Mouse (Mus musculus) midbrain, embryonic 12.5 days (tissue): Measurements from ENCODE around the gene Cars. TPM values are rescaled to one million over a fixed set of nuclear protein-coding genes. Genes with fewer than 3 reads are reported as not detected.

ENCODE experiments used
- ATAC-seq: fragments of 200-750 bp; cut with Nextera tagmentation; 2 replicates; pipeline ENCODE4 v1.8.0; 2017; ENCODE audit warnings: low read depth, moderate TSS enrichment, moderate library complexity; ENCODE audit not compliant: low FRiP score
- H3K27ac ChIP-seq: fragments of 300-500 bp; sonication (generic); replicated peaks from 2 replicates; pipeline ENCODE4 v1.5.1; 2016; ENCODE audit warnings: mild to moderate bottlenecking
- H3K27me3 ChIP-seq: fragments of 300-500 bp; sonication (generic); 2 replicates; pipeline ENCODE4 v1.6.1; 2016; ENCODE audit warnings: mild to moderate bottlenecking
- H3K36me3 ChIP-seq: fragments of 300-500 bp; sonication (generic); 2 replicates; pipeline ENCODE4 v1.6.1; 2016
- H3K4me1 ChIP-seq: fragments of 300-500 bp; sonication (generic); 2 replicates; pipeline ENCODE4 v1.6.1; 2016
- H3K4me2 ChIP-seq: fragments of 300-500 bp; sonication (generic); replicated peaks from 2 replicates; pipeline ENCODE4 v1.6.1; 2016; ENCODE audit warnings: mild to moderate bottlenecking, moderate library complexity
- H3K4me3 ChIP-seq: fragments of 300-500 bp; sonication (generic); 2 replicates; pipeline ENCODE4 v1.5.1; 2016; ENCODE audit warnings: mild to moderate bottlenecking
- H3K9ac ChIP-seq: fragments of 300-500 bp; sonication (generic); replicated peaks from 2 replicates; pipeline ENCODE4 v1.6.1; 2016; ENCODE audit warnings: mild to moderate bottlenecking, moderate library complexity
- H3K9me3 ChIP-seq: fragments of 300-500 bp; sonication (generic); 2 replicates; pipeline ENCODE4 v1.6.1; 2016; ENCODE audit warnings: mild to moderate bottlenecking
- WGBS: fragments of 180-500 bp; shearing (Covaris S2); methylation state at CpG from one replicate; pipeline ENCODE4 v1.1.7; 2016; 5-methylcytosine and 5-hydroxymethylcytosine counted together
- polyA plus RNA-seq: library from polyadenylated mRNA; unstranded; fragments of >200 nt; fragmentation: Nextera tagmentation; extraction: Ambion mirVana; gene quantifications from 2 replicates; pipeline ENCODE4 v1.2.1, GENCODE M21; 2016

The Cars gene
- polyA plus RNA-seq, 1 experiment from 2014 or later = 67.5 TPM

DNA sequence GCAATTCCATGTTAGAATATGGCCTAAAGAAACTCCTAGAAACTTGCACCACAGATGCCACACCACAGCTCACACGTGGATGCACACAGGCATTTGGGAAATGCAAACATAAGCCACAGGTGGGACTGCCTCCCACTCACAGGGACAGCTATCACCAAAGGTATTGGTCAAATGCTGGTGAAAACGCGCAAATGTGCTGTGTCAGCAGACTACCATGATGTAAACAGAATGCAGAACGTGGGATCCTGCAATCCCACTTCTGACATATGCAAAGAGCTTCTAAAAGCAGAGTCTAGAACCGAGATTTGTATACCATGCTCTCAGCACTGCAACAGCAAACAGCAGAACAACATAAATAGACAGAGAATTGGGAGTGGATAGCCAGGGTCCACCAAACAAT lies 16.9 kb downstream of the Cars start:
- no peak overlapping the region for H3K27ac ChIP-seq
- H3K9ac ChIP-seq = no peak overlapping the region
- H3K4me1 ChIP-seq = no peaks in the 10 kb centered on the region
- H3K4me2 ChIP-seq = no peak overlapping the region
- H3K36me3 ChIP-seq = peaks cover 88% of the 10 kb centered on the region
- no peak for ATAC-seq
- 95% methylated on average over 5 of the region's 5 CpGs for WGBS
- H3K27me3 ChIP-seq = no peaks in the 10 kb centered on the region
- no peaks in the 10 kb centered on the region for H3K9me3 ChIP-seq
- H3K4me3 ChIP-seq = no peak overlapping the region

DNA sequence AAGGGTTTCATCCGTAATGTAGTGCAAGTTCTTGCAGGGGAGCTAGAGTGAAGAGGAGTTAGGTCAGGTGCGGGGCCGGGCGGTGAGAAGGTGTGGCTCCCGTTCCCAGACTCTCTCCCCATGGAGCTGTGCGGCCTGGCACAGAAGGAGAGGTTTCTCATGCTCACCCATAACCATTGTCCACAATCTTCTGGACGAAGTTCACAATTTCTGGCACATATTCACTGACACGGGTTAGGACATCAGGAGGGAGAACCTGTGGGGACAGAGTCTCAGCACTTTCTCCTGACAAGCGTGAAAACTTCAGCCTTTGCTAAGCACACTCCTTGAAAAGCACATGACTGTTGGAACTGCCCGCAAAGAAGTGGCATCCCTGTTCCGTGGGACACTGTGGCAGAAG lies 24.1 kb downstream of the Cars start:
- Histone ChIP-seq H3K27ac (no peak overlapping the region), H3K4me2 (no peak overlapping the region), H3K4me1 (no peaks in the 10 kb centered on the region), H3K9ac (no peak overlapping the region), H3K27me3 (no peaks in the 10 kb centered on the region), H3K36me3 (peaks cover 91% of the 10 kb centered on the region), H3K9me3 (no peaks in the 10 kb centered on the region), H3K4me3 (no peak overlapping the region)
- 97% methylated on average over 11 of the region's 11 CpGs for WGBS
- no peak for ATAC-seq

DNA sequence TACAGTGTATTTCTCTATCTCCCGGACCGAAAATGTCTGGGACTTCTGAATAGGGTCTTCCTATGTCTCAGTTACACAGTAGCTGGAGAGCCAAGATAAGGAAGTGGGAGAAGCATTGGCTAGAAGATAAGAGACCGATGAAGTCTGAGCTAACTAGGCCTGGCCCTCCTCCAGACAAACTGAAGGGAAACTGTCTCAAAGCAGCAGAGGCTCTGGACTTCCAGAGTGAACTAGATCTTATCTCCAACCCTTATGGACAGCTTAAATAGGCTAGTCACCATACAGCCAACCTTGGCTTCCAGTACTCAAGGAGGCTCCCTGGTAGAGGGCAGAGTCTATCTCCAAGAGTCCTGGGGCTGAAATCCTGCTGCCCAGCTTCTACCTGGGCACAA lies 34.2 kb downstream of the Cars start:
- no peak for ATAC-seq
- Histone ChIP-seq H3K4me3 (no peak overlapping the region), H3K27ac (no peak overlapping the region), H3K36me3 (peaks cover 98% of the 10 kb centered on the region), H3K4me2 (no peak overlapping the region), H3K4me1 (no peaks in the 10 kb centered on the region), H3K9ac (no peak overlapping the region), H3K27me3 (no peaks in the 10 kb centered on the region), H3K9me3 (no peaks in the 10 kb centered on the region)
- WGBS = 94% methylated on average over 3 of the region's 3 CpGs

DNA sequence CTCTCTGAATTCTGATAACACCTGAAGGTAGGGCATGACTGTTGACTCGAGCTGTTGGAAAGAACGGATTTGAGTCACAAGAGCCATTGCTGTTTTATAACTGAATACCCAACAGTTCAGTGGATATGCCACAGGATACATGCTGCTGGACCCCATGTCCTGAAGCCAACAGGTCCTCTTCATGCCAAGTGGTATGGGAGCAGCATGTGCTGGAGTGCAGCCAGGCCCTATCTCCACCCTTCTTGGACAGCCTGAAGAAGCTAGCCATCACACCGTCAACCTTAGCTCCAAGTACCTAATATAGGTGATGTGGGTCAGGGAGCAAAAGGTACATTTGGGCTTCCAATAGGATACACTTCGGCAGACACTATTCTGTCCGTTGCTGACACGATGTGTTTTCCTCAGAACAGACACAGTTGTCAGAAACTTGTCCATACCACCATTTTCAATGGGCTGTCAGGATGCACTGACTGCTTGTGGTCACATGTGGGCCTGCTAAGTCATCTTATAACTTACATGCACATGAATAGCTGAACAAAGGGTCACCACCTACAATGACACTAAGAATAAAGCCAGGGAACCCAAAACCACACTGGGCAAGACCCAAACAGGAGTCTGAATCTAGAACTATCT lies 34.8 kb downstream of the Cars start:
- 92% methylated on average over 6 of the region's 6 CpGs for WGBS
- H3K27ac ChIP-seq = no peak overlapping the region
- H3K4me3 ChIP-seq = no peak overlapping the region
- H3K27me3 ChIP-seq = no peaks in the 10 kb centered on the region
- H3K9me3 ChIP-seq = no peaks in the 10 kb centered on the region
- peaks cover 98% of the 10 kb centered on the region for H3K36me3 ChIP-seq
- no peaks in the 10 kb centered on the region for H3K4me1 ChIP-seq
- no peak for ATAC-seq
- no peak overlapping the region for H3K9ac ChIP-seq
- H3K4me2 ChIP-seq = no peak overlapping the region

DNA sequence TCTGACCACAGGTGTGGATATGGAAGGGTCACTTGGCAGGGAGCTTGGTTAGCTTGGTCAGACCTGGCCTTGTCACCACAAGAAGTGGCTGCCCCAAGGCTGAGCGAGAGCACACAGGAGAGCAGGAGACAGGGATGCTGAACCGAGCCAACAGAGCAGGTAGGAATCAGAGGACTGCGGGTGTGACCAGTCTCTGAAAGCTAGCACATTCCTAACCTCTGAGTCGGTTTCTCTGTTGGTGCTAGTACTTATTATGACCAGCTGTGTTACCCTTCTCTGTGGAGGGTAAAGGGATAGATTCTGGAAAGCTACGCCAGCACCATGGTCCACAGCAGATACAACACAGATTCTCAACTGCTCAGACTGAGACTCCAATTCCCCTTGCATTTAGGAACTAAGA lies 36.1 kb downstream of the Cars start:
- Histone ChIP-seq H3K36me3 (peaks cover 98% of the 10 kb centered on the region), H3K9me3 (no peaks in the 10 kb centered on the region), H3K27ac (no peak overlapping the region), H3K9ac (no peak overlapping the region), H3K4me1 (no peaks in the 10 kb centered on the region), H3K4me3 (no peak overlapping the region), H3K27me3 (no peaks in the 10 kb centered on the region), H3K4me2 (no peak overlapping the region)
- 92% methylated on average over 5 of the region's 5 CpGs for WGBS
- ATAC-seq = no peak

DNA sequence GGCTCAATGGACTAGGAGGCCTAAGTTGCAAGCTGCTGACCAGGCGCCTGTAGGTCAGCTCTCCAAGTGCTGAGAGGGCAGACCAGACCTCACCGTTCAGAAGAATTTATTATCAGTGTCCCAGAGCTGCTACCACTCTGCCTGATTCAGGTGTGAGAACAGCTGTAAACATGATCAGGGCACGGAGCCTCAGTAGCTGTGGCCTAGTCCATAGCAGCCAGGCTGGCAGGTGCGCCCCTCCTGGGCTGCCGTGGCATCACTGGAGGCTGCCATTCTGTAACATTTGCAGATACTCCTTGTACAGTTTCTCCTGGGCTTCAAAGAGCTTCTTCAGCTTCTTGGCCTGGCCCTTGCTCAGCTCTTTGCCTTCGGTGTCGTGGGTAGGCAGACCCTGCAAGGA lies 42.3 kb downstream of the Cars start:
- no peaks in the 10 kb centered on the region for H3K4me1 ChIP-seq
- H3K9ac ChIP-seq = no peak overlapping the region
- WGBS = 95% methylated on average over 7 of the region's 7 CpGs
- H3K4me2 ChIP-seq = no peak overlapping the region
- no peak overlapping the region for H3K4me3 ChIP-seq
- ATAC-seq = no peak
- no peak overlapping the region for H3K27ac ChIP-seq
- H3K36me3 ChIP-seq = peaks cover 92% of the 10 kb centered on the region
- no peaks in the 10 kb centered on the region for H3K27me3 ChIP-seq
- no peaks in the 10 kb centered on the region for H3K9me3 ChIP-seq

DNA sequence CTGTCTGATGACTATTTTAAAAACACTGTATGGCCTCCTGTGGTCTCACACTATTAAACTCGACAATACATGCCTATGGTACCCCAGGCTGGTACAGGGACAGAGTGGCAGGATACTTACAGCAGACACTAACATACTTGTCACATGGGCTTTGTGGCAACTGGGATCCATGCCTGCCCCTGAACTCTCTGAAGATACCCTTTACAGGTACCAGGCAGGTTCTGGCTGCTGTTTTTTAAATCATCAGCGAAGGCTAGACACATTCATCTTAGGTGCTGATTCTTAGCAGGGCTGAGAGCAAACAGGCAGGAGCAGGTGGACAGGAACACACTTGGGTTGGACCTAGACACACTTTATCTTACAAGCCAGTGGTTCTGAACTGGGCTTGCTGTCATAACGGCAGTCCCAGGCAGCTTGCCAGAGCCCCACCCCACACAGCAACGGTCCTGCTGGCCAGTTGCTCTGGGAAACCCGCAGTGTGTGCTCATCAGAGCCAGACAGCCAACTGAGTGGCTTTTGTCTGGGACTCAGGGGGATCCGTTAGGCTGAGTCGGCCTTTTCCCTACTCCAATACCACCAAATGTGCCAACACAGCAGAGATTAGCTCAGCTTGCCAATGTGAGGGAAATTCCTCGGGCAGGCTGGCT lies 42.8 kb downstream of the Cars start:
- no peak for ATAC-seq
- H3K4me3 ChIP-seq = no peak overlapping the region
- WGBS = 86% methylated on average over 8 of the region's 8 CpGs
- no peaks in the 10 kb centered on the region for H3K9me3 ChIP-seq
- no peak overlapping the region for H3K27ac ChIP-seq
- no peak overlapping the region for H3K9ac ChIP-seq
- H3K27me3 ChIP-seq = no peaks in the 10 kb centered on the region
- H3K4me2 ChIP-seq = no peak overlapping the region
- no peaks in the 10 kb centered on the region for H3K4me1 ChIP-seq
- peaks cover 87% of the 10 kb centered on the region for H3K36me3 ChIP-seq

DNA sequence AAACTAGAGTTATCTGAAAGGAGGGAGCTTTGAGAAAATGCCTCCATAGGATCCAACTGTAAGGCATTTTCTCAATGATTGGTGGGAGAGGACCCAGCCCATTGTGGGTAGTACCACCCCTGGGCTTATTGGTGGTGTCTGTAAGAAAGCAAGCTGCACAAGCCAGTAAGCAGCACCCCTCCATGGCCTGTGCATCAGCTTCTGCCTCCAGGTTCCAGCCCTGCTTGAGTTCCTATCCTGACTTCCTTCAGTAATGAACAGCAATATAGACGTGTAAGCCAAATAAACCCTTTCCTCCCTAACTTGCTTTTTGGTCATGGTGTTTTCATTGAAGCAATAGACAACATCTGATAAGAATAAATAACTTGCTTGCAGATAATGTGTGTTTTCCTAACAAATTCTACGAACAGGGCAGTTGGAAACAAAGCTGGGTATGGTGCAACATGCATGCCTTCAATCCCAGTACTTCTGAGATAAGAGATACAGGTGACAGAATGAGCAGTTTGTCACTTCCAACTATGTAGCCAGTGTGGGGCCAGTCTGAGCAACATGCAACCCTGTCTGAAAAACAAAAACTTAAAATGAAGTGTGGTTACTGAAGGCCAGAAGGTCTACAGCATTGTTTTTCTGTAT lies 50.2 kb downstream of the Cars start:
- Histone ChIP-seq H3K4me1 (peaks cover 29% of the 10 kb centered on the region), H3K27ac (peak overlapping the region; percentile 82), H3K9ac (peak overlapping the region; percentile 59), H3K4me2 (peak overlapping the region; percentile 82), H3K4me3 (peak overlapping the region; percentile 79), H3K9me3 (no peaks in the 10 kb centered on the region), H3K36me3 (peaks cover 15% of the 10 kb centered on the region; the same call in 1 of the 2 replicates), H3K27me3 (no peaks in the 10 kb centered on the region)
- 56% methylated on average over 2 of the region's 2 CpGs for WGBS
- ATAC-seq = peak; percentile 10

DNA sequence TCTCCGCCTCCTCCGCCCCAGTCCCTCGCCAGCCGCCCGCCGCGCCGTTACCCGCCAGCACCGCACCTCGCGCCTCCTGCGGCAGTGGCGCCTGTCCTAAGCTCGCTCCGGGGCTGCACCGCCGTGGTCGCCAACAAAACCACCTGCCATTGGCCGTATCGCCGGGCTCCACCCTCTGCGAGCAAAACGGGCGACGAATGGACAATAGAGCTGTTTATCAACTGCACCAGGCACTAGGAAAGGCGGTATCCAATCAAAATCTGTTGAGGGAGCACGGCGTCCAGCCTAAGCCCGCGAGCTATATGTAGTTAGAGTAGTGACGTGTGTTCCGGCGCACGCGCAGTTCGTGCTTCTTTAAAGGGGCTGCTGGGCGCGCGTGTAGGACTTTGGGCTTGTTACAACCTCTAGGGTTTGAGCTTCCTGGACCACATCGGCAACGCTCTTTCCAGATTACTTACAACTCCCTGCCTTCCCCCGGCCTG lies 50.9 kb downstream of the Cars start, which contains the start of gene Nap1l4:
Gene Nap1l4, minus strand, starts transcription at position 131 of the 482 bp plus-strand sequence.
- H3K27ac ChIP-seq = peak within 1 kb of the TSS; percentile 91
- H3K9ac ChIP-seq = peak within 1 kb of the TSS; percentile 88
- peak within 1 kb of the TSS; percentile 82 for H3K4me2 ChIP-seq
- peaks cover 29% of the 10 kb centered on the region for H3K4me1 ChIP-seq
- peak; percentile 99 for ATAC-seq
- WGBS = under 1% methylated on average over 40 of the region's 43 CpGs
- H3K27me3 ChIP-seq = no peaks in the 10 kb centered on the region
- peaks cover 8% of the 10 kb centered on the region; the same call in 1 of the 2 replicates for H3K36me3 ChIP-seq
- no peaks in the 10 kb centered on the region for H3K9me3 ChIP-seq
- H3K4me3 ChIP-seq = peak within 1 kb of the TSS; percentile 79

DNA sequence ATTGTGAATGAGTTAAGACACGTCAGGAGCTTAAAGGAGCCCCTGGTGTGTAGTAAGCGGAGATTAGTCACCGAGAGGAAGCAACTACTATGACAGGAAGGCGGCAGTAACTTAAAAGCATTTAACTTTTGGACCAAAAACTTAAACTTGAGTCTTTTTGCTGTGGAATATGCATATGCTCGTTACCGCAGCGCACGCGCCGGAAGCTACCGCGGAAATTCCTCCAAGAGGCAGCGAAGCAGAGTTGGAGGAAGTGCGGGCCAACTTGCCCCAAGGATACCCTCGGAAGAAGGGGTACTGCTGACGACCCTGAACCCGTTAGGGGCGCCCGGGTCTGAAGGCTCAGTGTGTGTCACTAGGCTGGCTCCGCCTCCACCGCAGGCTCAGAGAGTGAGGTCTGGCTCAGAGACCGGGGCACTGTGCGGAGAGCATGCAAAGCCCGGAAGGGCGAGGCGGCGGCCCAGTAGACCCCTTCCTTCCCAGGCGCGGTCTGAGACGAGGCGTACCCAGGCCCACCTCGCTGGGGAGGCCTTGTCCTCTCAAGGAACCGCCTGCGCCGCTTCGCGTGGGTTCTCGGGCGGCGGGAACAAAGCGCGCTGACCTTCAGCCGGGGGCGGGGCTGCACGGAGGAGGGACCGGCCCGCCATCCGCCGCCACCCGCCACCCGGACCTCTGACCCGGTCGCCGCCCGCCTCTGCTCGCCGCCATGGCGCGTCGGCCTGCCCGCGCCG lies 51.5 kb downstream of the Cars start:
- Histone ChIP-seq H3K4me3 (peak overlapping the region; percentile 79), H3K27me3 (no peaks in the 10 kb centered on the region), H3K9ac (peak overlapping the region; percentile 88), H3K36me3 (peaks cover 6% of the 10 kb centered on the region; the same call in 1 of the 2 replicates), H3K4me1 (peaks cover 29% of the 10 kb centered on the region), H3K27ac (peak overlapping the region; percentile 91), H3K9me3 (no peaks in the 10 kb centered on the region), H3K4me2 (peak overlapping the region; percentile 82)
- peak; percentile 83 for ATAC-seq
- WGBS = under 1% methylated on average over 58 of the region's 63 CpGs

DNA sequence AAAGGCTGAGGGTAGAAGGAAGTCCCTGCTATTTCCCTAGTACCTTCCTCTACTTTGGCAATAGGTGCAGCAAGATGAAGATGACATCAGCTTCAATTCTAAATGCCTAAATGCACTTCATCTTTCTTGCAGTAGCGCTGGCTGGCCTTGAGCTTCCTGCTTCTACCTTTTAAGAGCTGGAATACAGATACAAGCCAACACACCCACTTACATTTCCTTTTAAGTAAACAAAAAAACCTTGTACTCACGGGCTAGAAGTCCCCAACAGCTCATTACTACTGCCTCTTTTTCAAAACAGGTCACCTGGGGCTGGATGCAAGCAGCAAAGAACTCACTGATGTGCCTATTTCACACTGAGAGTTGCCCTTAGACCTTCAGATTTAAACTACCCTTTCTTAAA lies 53.3 kb downstream of the Cars start:
- H3K9me3 ChIP-seq = no peaks in the 10 kb centered on the region
- H3K4me3 ChIP-seq = no peak overlapping the region
- H3K36me3 ChIP-seq = no peaks in the 10 kb centered on the region
- H3K4me2 ChIP-seq = peak overlapping the region; percentile 82; the same call in 1 of the 2 replicates
- no peaks in the 10 kb centered on the region for H3K27me3 ChIP-seq
- no peak for ATAC-seq
- no peak overlapping the region for H3K27ac ChIP-seq
- 75% methylated on average over 2 of the region's 2 CpGs for WGBS
- no peak overlapping the region for H3K9ac ChIP-seq
- peaks cover 34% of the 10 kb centered on the region for H3K4me1 ChIP-seq

DNA sequence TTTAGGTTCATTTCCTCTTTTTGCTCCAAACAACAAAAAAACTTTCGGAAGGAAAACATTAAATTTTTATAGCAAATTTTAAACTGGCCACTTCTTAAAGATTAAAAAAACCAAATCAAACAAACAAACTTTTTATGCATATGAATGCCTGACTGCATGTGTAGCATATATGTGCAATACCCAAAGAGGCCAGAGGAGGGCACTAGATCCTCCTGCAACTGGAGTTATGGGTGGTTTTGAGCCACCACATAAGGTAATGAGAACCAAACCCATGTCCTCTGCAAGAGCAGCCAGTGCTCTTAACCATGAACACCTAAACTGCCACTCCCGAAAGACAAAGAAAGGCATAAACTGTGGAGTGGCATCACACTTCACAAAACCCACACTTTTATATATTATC lies 55.5 kb downstream of the Cars start:
- H3K27me3 ChIP-seq = no peaks in the 10 kb centered on the region
- H3K9ac ChIP-seq = no peak overlapping the region
- WGBS = 91% methylated on average over 2 of the region's 2 CpGs
- H3K4me1 ChIP-seq = peaks cover 28% of the 10 kb centered on the region
- H3K36me3 ChIP-seq = peaks cover 14% of the 10 kb centered on the region
- no peak overlapping the region for H3K4me3 ChIP-seq
- no peak for ATAC-seq
- no peak overlapping the region for H3K4me2 ChIP-seq
- H3K27ac ChIP-seq = no peak overlapping the region
- H3K9me3 ChIP-seq = no peaks in the 10 kb centered on the region
